Comparison of ENCODE assay signal across 7 mouse cellular contexts in genomic region chr11:68408127-68408526, GRCm38 (mm10). TPM values are rescaled to one million over a fixed set of nuclear protein-coding genes. Genes with fewer than 3 reads are reported as not detected.
DNase-seq lines count a peak whose midpoint lies in the region; ATAC-seq and TF ChIP-seq lines count a peak whose summit lies in the region.

No protein-coding gene starts in this region.

- peak; percentile 59 for ATAC-seq in CD4-positive, CD25-positive, alpha-beta regulatory T cell, adult 4 months
- peak; percentile 57; the same call in 1 of the 2 replicates for ATAC-seq in lung, embryonic 16.5 days (ENCODE audit: low read depth)

- peak; percentile 93 for TF ChIP-seq CTCF in gastrocnemius, adult 2 months (IDR thresholded peaks at IDR 0.05)

- no peaks in the 10 kb centered on the region for H3K9me3 ChIP-seq in lung, embryonic 16.5 days (ENCODE audit: control insufficient read depth, low read length)

- WGBS in lung, embryonic 16.5 days, result 57% methylated on average over 2 of the region's 2 CpGs

- H3K9ac ChIP-seq in lung, embryonic 16.5 days (ENCODE audit: low read length), result no peak overlapping the region

- H3K36me3 ChIP-seq in lung, embryonic 16.5 days (ENCODE audit: control insufficient read depth, insufficient read depth, low read length), result no peaks in the 10 kb centered on the region

- no peak overlapping the region for H3K4me3 ChIP-seq in gastrocnemius, adult 2 months
- H3K4me3 ChIP-seq in lung, embryonic 16.5 days (ENCODE audit: low read length), result no peak overlapping the region

- DNase-seq in NIH3T3 (ENCODE audit: low read depth), result peak; percentile 90
- DNase-seq in cerebellum, postnatal 10 days, result peak; percentile 93 to 97
- peak; percentile 78 for DNase-seq in gastrocnemius, adult 2 months
- DNase-seq in kidney, postnatal 25 days, result peak; percentile 75 to 87
- peak; percentile 66 to 81 for DNase-seq in right cerebral cortex, adult 2 months (ENCODE audit: low spot score in 2 of 2)

- H3K4me1 ChIP-seq in lung, embryonic 16.5 days (replicated peaks; ENCODE audit: control insufficient read depth, insufficient read depth, low read length), result no peaks in the 10 kb centered on the region

- no peaks in the 10 kb centered on the region for H3K27me3 ChIP-seq in lung, embryonic 16.5 days (ENCODE audit: control insufficient read depth, insufficient read depth, low read depth, low read length)

- no peak overlapping the region for H3K27ac ChIP-seq in gastrocnemius, adult 2 months
- H3K27ac ChIP-seq in lung, embryonic 16.5 days (ENCODE audit: low read length), result no peak overlapping the region

- intact Hi-C loops in gastrocnemius, adult 2 months (cut with DNase I), result loop anchor here (1.0 to 10.0 kb wide), 4 partner anchors 195 to 586 kb away; no protein-coding TSS in a partner anchor

- H3K4me2 ChIP-seq in lung, embryonic 16.5 days (ENCODE audit: low read depth, low read length), result no peak overlapping the region

RNA-seq across cellular contexts. Expression of gene Ntn1, which starts 7.5 kb away (rescaled TPM):
- under 1 TPM; 0.63 to 0.90 TPM for polyA plus RNA-seq in CD4-positive, CD25-positive, alpha-beta regulatory T cell, adult 4 months (2017; shearing (Covaris generic))
- 1 to 10 TPM; 4.7 to 8.0 TPM for total RNA-seq in gastrocnemius, adult 2 months (2021)
- 1.7 and 1.9 TPM in 2 replicates for polyA plus RNA-seq in lung, embryonic 16.5 days (2015; fragmentation: Nextera tagmentation; extraction: Ambion mirVana)

RNA-seq across cellular contexts. Expression of gene Pik3r5, which starts 23.8 kb away (rescaled TPM):
- polyA plus RNA-seq in CD4-positive, CD25-positive, alpha-beta regulatory T cell, adult 4 months (2017; shearing (Covaris generic)), result 10 to 100 TPM; 17.9 to 26.3 TPM
- under 1 TPM; 0.43 to 0.56 TPM for total RNA-seq in gastrocnemius, adult 2 months (2021)
- polyA plus RNA-seq in lung, embryonic 16.5 days (2015; fragmentation: Nextera tagmentation; extraction: Ambion mirVana), result 0.55 and 0.67 TPM in 2 replicates

Comparison
In these comparisons a context has a peak if more than half of its experiments do, and no peak if none do; other contexts are left out.
1. RNA of gene Pik3r5, which starts 23.8 kb away (polyA plus RNA-seq): 17.9 to 26.3 TPM in CD4-positive, CD25-positive, alpha-beta regulatory T cell, adult 4 months; 0.55 to 0.67 TPM in lung, embryonic 16.5 days; every median in the first group is over 10 times any median in the second.
2. Peak in every context shown above with its lines, with median percentiles within 50 percentile points of each other: DNase-seq.